Mouse (Mus musculus) kidney, postnatal 0 days (tissue): ENCODE measurements at regions not wholly inside any gene's neighbourhood (a gene's known extent, or its start where the extent isn't known, plus 50 kb on each side); places are given as distances from the start of the nearest gene placed in this dataset.
A peak's percentile ranks its signal among the peaks of the same experiment; 100 is the strongest.

Experiments used
- ATAC-seq: fragments of 200-750 bp; cut with Nextera tagmentation; replicated peaks from 2 replicates; pipeline ENCODE4 v1.8.0; 2017; ENCODE audit warnings: low read depth, moderate number of reproducible peaks, moderate TSS enrichment, moderate library complexity; ENCODE audit not compliant: low FRiP score
- DNase-seq: peaks from one replicate; pipeline ENCODE4 v3.0.0-alpha.2; 2016; ENCODE audit warnings: low spot score
- H3K27ac ChIP-seq: fragments of 300-500 bp; sonication (generic); 2 replicates; pipeline ENCODE4 v1.5.1; 2014; ENCODE audit warnings: mild to moderate bottlenecking
- H3K27me3 ChIP-seq: fragments of 300-500 bp; sonication (generic); 2 replicates; pipeline ENCODE4 v1.6.1; 2014; ENCODE audit warnings: low read length, mixed read lengths; ENCODE audit not compliant: insufficient read depth
- H3K36me3 ChIP-seq: fragments of 300-500 bp; sonication (generic); 2 replicates; pipeline ENCODE4 v1.6.1; 2014; ENCODE audit warnings: low read length, mixed read lengths; ENCODE audit not compliant: insufficient read depth
- H3K4me1 ChIP-seq: fragments of 300-500 bp; sonication (generic); replicated peaks from 2 replicates; pipeline ENCODE4 v1.6.1; 2014; ENCODE audit warnings: antibody characterized with exemption, low read length, mixed read lengths; ENCODE audit not compliant: insufficient read depth
- H3K4me2 ChIP-seq: fragments of 300-500 bp; sonication (generic); 2 replicates; pipeline ENCODE4 v1.6.1; 2014; ENCODE audit warnings: mild to moderate bottlenecking, low read length, moderate library complexity, mixed read lengths
- H3K4me3 ChIP-seq: fragments of 300-500 bp; sonication (generic); replicated peaks from 2 replicates; pipeline ENCODE4 v1.5.1; 2014; ENCODE audit warnings: low read depth, low read length
- H3K9ac ChIP-seq: fragments of 300-500 bp; sonication (generic); 2 replicates; pipeline ENCODE4 v1.6.1; 2014; ENCODE audit warnings: low read depth, low read length
- H3K9me3 ChIP-seq: fragments of 300-500 bp; sonication (generic); replicated peaks from 2 replicates; pipeline ENCODE4 v1.6.1; 2016; ENCODE audit warnings: low read length, inconsistent platforms, mixed read lengths
- CTCF ChIP-seq: IDR thresholded peaks from 2 replicates; pipeline ENCODE4 v1.5.1; 2016; ENCODE audit warnings: antibody characterized with exemption, low read depth, mild to moderate bottlenecking, moderate library complexity
- WGBS: fragments of 180-500 bp; shearing (Covaris S2); extraction: QIAGEN DNeasy Blood & Tissue Kit; methylation state at CpG from one replicate; pipeline ENCODE4 v1.1.7; 2014; 5-methylcytosine and 5-hydroxymethylcytosine counted together

- H3K4me2 ChIP-seq: no peak overlapping the region
- no peak overlapping the region for H3K4me3 ChIP-seq
- H3K9me3 ChIP-seq: no peaks in the 10 kb centered on the region
- no peak for TF ChIP-seq CTCF
- H3K9ac ChIP-seq: no peak overlapping the region
- no peak for ATAC-seq
- H3K4me1 ChIP-seq: 0 out of 2 replicates have a peak, but pooled peaks cover 6% of the 10 kb centered on the region
- DNase-seq: no peak
- no peaks in the 10 kb centered on the region for H3K27me3 ChIP-seq
- no peak overlapping the region for H3K27ac ChIP-seq
- H3K36me3 ChIP-seq: no peaks in the 10 kb centered on the region
- WGBS: 52% methylated on average over 7 of the region's 7 CpGs
These were observed 278.0 kb upstream of the Jmjd1c start for GRCm38 (mm10) chr10:66817876-66818275.

GRCm38 (mm10) chr10:66819517-66819916, 276.4 kb upstream of the Jmjd1c start:
- DNase-seq: no peak
- Histone ChIP-seq H3K36me3 (no peaks in the 10 kb centered on the region), H3K27me3 (no peaks in the 10 kb centered on the region), H3K4me3 (no peak overlapping the region), H3K4me1 (0 out of 2 replicates have a peak, but pooled peaks cover 6% of the 10 kb centered on the region), H3K9me3 (no peaks in the 10 kb centered on the region), H3K27ac (no peak overlapping the region), H3K4me2 (no peak overlapping the region), H3K9ac (no peak overlapping the region)
- WGBS: 85% methylated on average over 8 of the region's 8 CpGs
- no peak for TF ChIP-seq CTCF
- no peak for ATAC-seq

- H3K4me1 ChIP-seq: no peaks in the 10 kb centered on the region
- no peak for TF ChIP-seq CTCF
- no peak overlapping the region for H3K27ac ChIP-seq
- ATAC-seq (no peak), DNase-seq (no peak)
- no peaks in the 10 kb centered on the region for H3K36me3 ChIP-seq
- no peaks in the 10 kb centered on the region for H3K9me3 ChIP-seq
- H3K27me3 ChIP-seq: no peaks in the 10 kb centered on the region
- H3K4me2 ChIP-seq: no peak overlapping the region
- WGBS: 82% methylated on average over 3 of the region's 3 CpGs
- no peak overlapping the region for H3K9ac ChIP-seq
- H3K4me3 ChIP-seq: no peak overlapping the region
These were observed 270.2 kb upstream of the Jmjd1c start for GRCm38 (mm10) chr10:66825737-66826136.

- Histone ChIP-seq H3K27ac (no peak overlapping the region), H3K27me3 (no peaks in the 10 kb centered on the region), H3K36me3 (no peaks in the 10 kb centered on the region), H3K9me3 (no peaks in the 10 kb centered on the region), H3K9ac (no peak overlapping the region), H3K4me2 (no peak overlapping the region), H3K4me3 (no peak overlapping the region), H3K4me1 (no peaks in the 10 kb centered on the region)
- 34% methylated on average over 3 of the region's 3 CpGs for WGBS
- DNase-seq: peak; percentile 46
- ATAC-seq: no peak
- TF ChIP-seq CTCF: no peak
These were observed 269.6 kb upstream of the Jmjd1c start for GRCm38 (mm10) chr10:66826327-66826726.

DNA sequence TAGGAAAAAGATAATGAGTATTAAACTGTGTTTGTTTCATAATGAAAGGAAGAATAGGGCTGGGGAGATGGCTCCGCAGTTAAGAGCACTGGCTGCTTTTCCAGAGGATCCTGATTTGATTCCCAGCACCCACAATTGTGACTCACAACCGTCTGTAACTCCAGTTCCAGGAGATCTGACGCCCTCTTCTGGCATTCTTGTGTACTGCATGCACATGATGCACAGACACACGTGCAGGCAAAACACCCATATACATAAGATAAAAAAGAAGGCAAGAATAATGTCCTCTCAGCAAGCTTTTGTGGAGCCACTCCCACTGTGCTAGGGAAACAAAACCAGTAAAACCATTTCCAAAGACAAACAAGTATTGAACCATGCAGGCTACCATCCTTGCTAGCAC, 261.0 kb upstream of the Jmjd1c start:
- DNase-seq: no peak
- Histone ChIP-seq H3K36me3 (no peaks in the 10 kb centered on the region), H3K4me3 (no peak overlapping the region), H3K27ac (no peak overlapping the region), H3K9ac (no peak overlapping the region), H3K27me3 (no peaks in the 10 kb centered on the region), H3K4me1 (no peaks in the 10 kb centered on the region), H3K4me2 (no peak overlapping the region), H3K9me3 (no peaks in the 10 kb centered on the region)
- 74% methylated on average over 4 of the region's 4 CpGs for WGBS
- TF ChIP-seq CTCF: no peak
- no peak for ATAC-seq

DNA sequence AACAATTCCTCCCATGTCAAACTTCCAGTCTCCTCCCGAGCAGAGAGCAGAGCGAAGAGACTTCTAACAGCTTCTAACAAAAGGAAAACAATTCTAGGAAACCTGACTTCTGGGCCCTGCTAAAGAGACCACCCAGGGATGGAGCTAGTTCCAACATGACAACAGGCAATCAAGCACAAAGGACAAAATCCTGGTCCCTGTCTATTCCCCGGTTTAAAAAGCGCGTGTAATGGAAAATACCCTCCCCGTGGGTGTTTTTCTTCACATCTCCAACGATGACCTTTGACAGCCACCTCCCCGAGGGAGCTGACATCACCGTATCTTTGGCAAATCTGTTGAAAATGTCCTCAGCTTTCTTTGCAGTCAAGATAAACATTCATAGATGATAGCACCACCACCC, 256.9 kb upstream of the Jmjd1c start:
- ATAC-seq: no peak
- H3K27me3 ChIP-seq: no peaks in the 10 kb centered on the region
- WGBS: 23% methylated on average over 9 of the region's 9 CpGs

DNA sequence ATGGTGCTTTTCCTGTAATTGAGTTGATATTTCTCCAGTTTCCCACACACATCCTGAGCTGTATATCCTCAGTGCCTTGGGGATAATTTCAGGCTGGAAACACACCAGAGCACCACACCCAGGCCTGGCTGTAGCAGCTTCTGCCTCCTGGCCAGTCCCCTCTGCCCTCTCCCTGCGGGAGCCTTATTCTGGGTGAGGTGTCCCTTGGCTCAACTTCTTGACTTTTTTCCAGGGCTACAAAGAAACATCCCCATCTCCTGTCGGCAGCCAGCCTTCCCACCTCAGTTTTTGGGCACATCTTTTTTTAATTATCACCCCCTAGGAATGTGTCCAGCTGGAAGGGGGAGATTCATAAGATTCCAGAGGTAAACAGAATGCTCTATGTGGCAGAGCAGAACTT, 252.7 kb upstream of the Jmjd1c start:
- WGBS: 57% methylated on average over 2 of the region's 2 CpGs
- DNase-seq (no peak), ATAC-seq (no peak)
- no peak overlapping the region for H3K4me3 ChIP-seq
- no peaks in the 10 kb centered on the region for H3K27me3 ChIP-seq
- no peak overlapping the region for H3K27ac ChIP-seq
- H3K9ac ChIP-seq: no peak overlapping the region
- H3K4me2 ChIP-seq: no peak overlapping the region
- H3K36me3 ChIP-seq: no peaks in the 10 kb centered on the region
- no peaks in the 10 kb centered on the region for H3K4me1 ChIP-seq
- no peak for TF ChIP-seq CTCF
- H3K9me3 ChIP-seq: no peaks in the 10 kb centered on the region

More for the DNA sequence above, 256.9 kb upstream of the Jmjd1c start:
- no peak overlapping the region for H3K4me3 ChIP-seq
- peak overlapping the region; percentile 47; the same call in 1 of the 2 replicates for H3K27ac ChIP-seq
- no peak for TF ChIP-seq CTCF
- DNase-seq: peak; percentile 65
- H3K9ac ChIP-seq: no peak overlapping the region
- H3K4me1 ChIP-seq: no peaks in the 10 kb centered on the region
- no peaks in the 10 kb centered on the region for H3K9me3 ChIP-seq
- no peaks in the 10 kb centered on the region for H3K36me3 ChIP-seq
- peak overlapping the region; percentile 28 for H3K4me2 ChIP-seq
